In the genomic region with DNA sequence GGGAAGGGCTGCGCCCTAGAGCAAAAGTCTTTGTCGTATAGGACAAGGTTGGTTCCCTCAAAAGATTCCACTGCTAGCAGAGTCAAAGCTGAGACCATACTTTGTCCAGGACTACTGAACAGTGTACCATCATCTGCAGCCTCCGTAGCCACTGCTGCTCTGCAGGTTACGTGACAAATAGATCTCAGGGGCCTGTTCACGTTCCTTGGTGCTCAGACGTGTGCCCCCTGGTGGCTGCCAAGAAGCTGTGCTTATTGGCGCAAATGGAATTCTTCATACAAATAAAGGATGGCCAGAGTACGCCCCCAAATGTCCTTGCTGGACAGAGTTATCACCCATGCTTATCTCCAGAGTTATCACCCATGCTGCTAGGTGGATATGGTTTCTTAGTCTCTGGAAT, we compare ENCODE assay signal across 8 mouse cellular contexts. TPM values are rescaled to one million over a fixed set of nuclear protein-coding genes. Genes with fewer than 3 reads are reported as not detected.
A peak's percentile ranks its signal among the peaks of the same experiment; 100 is the strongest.
DNase-seq lines count a peak whose midpoint lies in the region; ATAC-seq and TF ChIP-seq lines count a peak whose summit lies in the region.

No protein-coding gene starts in this region.

- no peaks in the 10 kb centered on the region for H3K36me3 ChIP-seq in intestine, embryonic 15.5 days
- H3K36me3 ChIP-seq in lung, embryonic 14.5 days (ENCODE audit: insufficient read depth) = peaks cover 11% of the 10 kb centered on the region

- H3K9ac ChIP-seq in intestine, embryonic 15.5 days = no peak overlapping the region
- H3K9ac ChIP-seq in lung, embryonic 14.5 days = no peak overlapping the region

- peak; percentile 89 for DNase-seq in 416B (ENCODE audit: low read depth)
- DNase-seq in CD4-positive helper T cell, adult 2 months (ENCODE audit: low read depth, low spot score) = peak; percentile 62
- DNase-seq in c-Kit-negative CD71-positive TER-119-positive erythroid progenitor cells, embryonic 14.5 days (ENCODE audit: low read depth, low spot score) = peak; percentile 68
- DNase-seq in lung, embryonic 14.5 days = peak; percentile 89
- peak; percentile 56 for DNase-seq in retina, adult 2 months (ENCODE audit: low read depth, low spot score)

- peak; percentile 46 for ATAC-seq in erythroblast, adult 5-6 weeks (replicated peaks; ENCODE audit: low FRiP score, poor library complexity, severe bottlenecking)
- ATAC-seq in intestine, embryonic 15.5 days = peak; percentile 54
- no peak for ATAC-seq in lung, embryonic 14.5 days (ENCODE audit: insufficient read depth)
- ATAC-seq in monocyte, adult 5-6 weeks (replicated peaks; ENCODE audit: insufficient number of reproducible peaks, low FRiP score, low TSS enrichment, poor library complexity, severe bottlenecking) = no peak; the same call in 1 of the 2 replicates

- H3K9me3 ChIP-seq in intestine, embryonic 15.5 days = no peaks in the 10 kb centered on the region
- H3K9me3 ChIP-seq in lung, embryonic 14.5 days (ENCODE audit: low read depth, low read length) = no peaks in the 10 kb centered on the region

- no peak overlapping the region for H3K27ac ChIP-seq in intestine, embryonic 15.5 days
- H3K27ac ChIP-seq in lung, embryonic 14.5 days (ENCODE audit: low read depth) = no peak overlapping the region

- peak; percentile 94 for TF ChIP-seq CTCF in lung, embryonic 14.5 days (IDR thresholded peaks at IDR 0.05; ENCODE audit: low read depth)

- H3K4me2 ChIP-seq in intestine, embryonic 15.5 days (replicated peaks) = no peak overlapping the region
- H3K4me2 ChIP-seq in lung, embryonic 14.5 days = no peak overlapping the region

- peaks cover 6% of the 10 kb centered on the region; the same call in 1 of the 2 replicates for H3K4me1 ChIP-seq in intestine, embryonic 15.5 days (replicated peaks)
- H3K4me1 ChIP-seq in lung, embryonic 14.5 days (ENCODE audit: insufficient read depth) = peaks cover 3% of the 10 kb centered on the region; the same call in 1 of the 2 replicates

- no peaks in the 10 kb centered on the region for H3K27me3 ChIP-seq in intestine, embryonic 15.5 days (replicated peaks)
- H3K27me3 ChIP-seq in lung, embryonic 14.5 days (ENCODE audit: insufficient read depth, low read length) = no peaks in the 10 kb centered on the region

- H3K4me3 ChIP-seq in intestine, embryonic 15.5 days (replicated peaks) = no peak overlapping the region
- H3K4me3 ChIP-seq in lung, embryonic 14.5 days (ENCODE audit: low read depth, low read length) = no peak overlapping the region

- WGBS in intestine, embryonic 15.5 days = 21% methylated on average over 8 of the region's 8 CpGs
- 25% methylated on average over 8 of the region's 8 CpGs for WGBS in lung, embryonic 14.5 days

RNA-seq across cellular contexts. Expression of a gene that starts 10.3 kb away (rescaled TPM):
- total RNA-seq in erythroblast, adult 5-6 weeks (2015; ENCODE audit: low replicate concordance) = 78.6 and 90.1 TPM in 2 replicates
- total RNA-seq in erythroblast, adult 5-6 weeks (2017; ENCODE audit: low replicate concordance) = 218 and 344 TPM in 2 replicates
- 24.2 and 25.0 TPM in 2 replicates for polyA plus RNA-seq in intestine, embryonic 15.5 days (2015; fragmentation: Nextera tagmentation; extraction: Ambion mirVana)
- polyA plus RNA-seq in lung, embryonic 14.5 days (2014; fragmentation: Nextera tagmentation; extraction: Ambion mirVana) = 29.5 and 34.7 TPM in 2 replicates
- total RNA-seq in monocyte, adult 5-6 weeks (2017) = 32.9 to 52.6 TPM (median 51.6 TPM) in 3 replicates

RNA-seq across cellular contexts. Expression of a gene that starts 43.4 kb away (rescaled TPM):
- not detected in 2 replicates for total RNA-seq in erythroblast, adult 5-6 weeks (2015; ENCODE audit: low replicate concordance)
- total RNA-seq in erythroblast, adult 5-6 weeks (2017; ENCODE audit: low replicate concordance) = not detected in 2 replicates
- 49.6 and 52.5 TPM in 2 replicates for polyA plus RNA-seq in intestine, embryonic 15.5 days (2015; fragmentation: Nextera tagmentation; extraction: Ambion mirVana)
- polyA plus RNA-seq in lung, embryonic 14.5 days (2014; fragmentation: Nextera tagmentation; extraction: Ambion mirVana) = 52.0 and 56.7 TPM in 2 replicates
- total RNA-seq in monocyte, adult 5-6 weeks (2017) = not detected in 3 replicates

Comparison
In these comparisons a context has a peak if more than half of its experiments do, and no peak if none do; other contexts are left out.
1. ATAC-seq: peak in erythroblast, adult 5-6 weeks (single experiment) and intestine, embryonic 15.5 days (single experiment); none in lung, embryonic 14.5 days (single experiment) and monocyte, adult 5-6 weeks (single experiment).
2. Peak in every context shown above with its lines, with median percentiles within 50 percentile points of each other: DNase-seq.